Mouse (Mus musculus) lung, embryonic 15.5 days (tissue): ENCODE measurements around the gene Ddx20. TPM values are rescaled to one million over a fixed set of nuclear protein-coding genes. Genes with fewer than 3 reads are reported as not detected.

ENCODE experiments used
- ATAC-seq: fragments of 200-750 bp; cut with Nextera tagmentation; 2 replicates; pipeline ENCODE4 v1.8.0; 2017; ENCODE audit warnings: moderate number of reproducible peaks, borderline replicate concordance; ENCODE audit not compliant: low FRiP score, low TSS enrichment; ENCODE audit errors: extremely low read depth
- H3K27ac ChIP-seq: fragments of 300-500 bp; sonication (generic); 2 replicates; pipeline ENCODE4 v1.5.1; 2015; ENCODE audit warnings: moderate library complexity, mild to moderate bottlenecking, inconsistent platforms
- H3K27me3 ChIP-seq: fragments of 300-500 bp; sonication (generic); 2 replicates; pipeline ENCODE4 v1.6.1; 2015; ENCODE audit warnings: inconsistent platforms
- H3K36me3 ChIP-seq: fragments of 300-500 bp; sonication (generic); 2 replicates; pipeline ENCODE4 v1.6.1; 2015; ENCODE audit warnings: inconsistent platforms
- H3K4me1 ChIP-seq: fragments of 300-500 bp; sonication (generic); 2 replicates; pipeline ENCODE4 v1.6.1; 2015; ENCODE audit warnings: inconsistent platforms
- H3K4me2 ChIP-seq: fragments of 300-500 bp; sonication (generic); 2 replicates; pipeline ENCODE4 v1.6.1; 2015; ENCODE audit warnings: inconsistent platforms, mild to moderate bottlenecking, moderate library complexity
- H3K4me3 ChIP-seq: fragments of 300-500 bp; sonication (generic); 2 replicates; pipeline ENCODE4 v1.5.1; 2015; ENCODE audit warnings: mild to moderate bottlenecking, inconsistent platforms
- H3K9ac ChIP-seq: fragments of 300-500 bp; sonication (generic); 2 replicates; pipeline ENCODE4 v1.6.1; 2015; ENCODE audit warnings: inconsistent platforms
- H3K9me3 ChIP-seq: fragments of 300-500 bp; sonication (generic); 2 replicates; pipeline ENCODE4 v1.6.1; 2016; ENCODE audit warnings: inconsistent platforms
- whole genome bisulfite sequencing: fragments of 180-500 bp; shearing (Covaris S2); methylation state at CpG from one replicate; pipeline ENCODE4 v1.1.7; 2015; 5-methylcytosine and 5-hydroxymethylcytosine counted together
- polyA plus RNA-seq: library from polyadenylated mRNA; unstranded; fragments of >200 nt; fragmentation: Nextera tagmentation; extraction: Ambion mirVana; gene quantifications from 2 replicates; pipeline ENCODE4 v1.2.1, GENCODE M21; 2015

The Ddx20 gene
- polyA plus RNA-seq, 1 experiment from 2014 or later = 40.8 TPM

- Histone ChIP-seq H3K9me3 (no peaks in the 10 kb centered on the region), H3K27me3 (no peaks in the 10 kb centered on the region), H3K9ac (no peak overlapping the region), H3K36me3 (0 out of 2 replicates have a peak, but pooled peaks cover 4% of the 10 kb centered on the region), H3K27ac (no peak overlapping the region), H3K4me3 (no peak overlapping the region), H3K4me1 (peaks cover 16% of the 10 kb centered on the region; the same call in 1 of the 2 replicates), H3K4me2 (no peak overlapping the region)
- no peak for ATAC-seq
- 68% methylated on average over 11 of the region's 11 CpGs for WGBS
These were observed 30.6 kb upstream of the Ddx20 start for GRCm38 (mm10) chr3:105717856-105718555.

- no peak for ATAC-seq
- 63% methylated on average over 18 of the region's 18 CpGs for WGBS
These were observed 29.1 kb upstream of the Ddx20 start for GRCm38 (mm10) chr3:105716353-105717000.

GRCm38 (mm10) chr3:105714820-105715167 is 27.4 kb upstream of the Ddx20 start:
- Histone ChIP-seq H3K4me2 (no peak overlapping the region), H3K9me3 (no peaks in the 10 kb centered on the region), H3K4me1 (peaks cover 27% of the 10 kb centered on the region), H3K9ac (no peak overlapping the region), H3K27me3 (no peaks in the 10 kb centered on the region), H3K36me3 (0 out of 2 replicates have a peak, but pooled peaks cover 4% of the 10 kb centered on the region), H3K4me3 (no peak overlapping the region), H3K27ac (no peak overlapping the region)
- no peak for ATAC-seq

More at GRCm38 (mm10) chr3:105716353-105717000, 29.1 kb upstream of the Ddx20 start:
- no peak overlapping the region for H3K9ac ChIP-seq
- 0 out of 2 replicates have a peak, but pooled peaks cover 4% of the 10 kb centered on the region for H3K36me3 ChIP-seq
- no peaks in the 10 kb centered on the region for H3K9me3 ChIP-seq
- peaks cover 16% of the 10 kb centered on the region; the same call in 1 of the 2 replicates for H3K4me1 ChIP-seq
- no peaks in the 10 kb centered on the region for H3K27me3 ChIP-seq
- no peak overlapping the region for H3K4me2 ChIP-seq
- H3K4me3 ChIP-seq = no peak overlapping the region
- H3K27ac ChIP-seq = no peak overlapping the region

- H3K27me3 ChIP-seq = no peaks in the 10 kb centered on the region
- no peak for ATAC-seq
- WGBS = 15% methylated on average over 8 of the region's 8 CpGs
- H3K27ac ChIP-seq = no peak overlapping the region
- 0 out of 2 replicates have a peak, but pooled peaks cover 4% of the 10 kb centered on the region for H3K36me3 ChIP-seq
- H3K4me1 ChIP-seq = peaks cover 30% of the 10 kb centered on the region
- no peak overlapping the region for H3K4me2 ChIP-seq
- H3K9ac ChIP-seq = no peak overlapping the region
- no peaks in the 10 kb centered on the region for H3K9me3 ChIP-seq
- H3K4me3 ChIP-seq = no peak overlapping the region
These were observed 26.9 kb upstream of the Ddx20 start for GRCm38 (mm10) chr3:105714091-105714819.

- Histone ChIP-seq H3K4me1 (peaks cover 38% of the 10 kb centered on the region), H3K9me3 (no peaks in the 10 kb centered on the region), H3K4me2 (no peak overlapping the region), H3K4me3 (no peak overlapping the region), H3K27me3 (no peaks in the 10 kb centered on the region), H3K27ac (no peak overlapping the region), H3K9ac (no peak overlapping the region), H3K36me3 (0 out of 2 replicates have a peak, but pooled peaks cover 4% of the 10 kb centered on the region)
- ATAC-seq = no peak
These were observed 25.5 kb upstream of the Ddx20 start for GRCm38 (mm10) chr3:105712827-105713226.

GRCm38 (mm10) chr3:105711741-105712140 is 24.4 kb upstream of the Ddx20 start:
- WGBS = 65% methylated on average over 7 of the region's 7 CpGs
- H3K9me3 ChIP-seq = no peaks in the 10 kb centered on the region
- ATAC-seq = no peak

GRCm38 (mm10) chr3:105710246-105710645 is 22.9 kb upstream of the Ddx20 start:
- H3K4me1 ChIP-seq = peaks cover 54% of the 10 kb centered on the region
- no peak overlapping the region for H3K4me2 ChIP-seq
- no peak overlapping the region for H3K4me3 ChIP-seq
- no peaks in the 10 kb centered on the region for H3K27me3 ChIP-seq
- 44% methylated on average over 6 of the region's 6 CpGs for whole genome bisulfite sequencing
- peak overlapping the region; percentile 49 for H3K27ac ChIP-seq
- peak; percentile 37; the same call in 1 of the 2 replicates for ATAC-seq
- H3K9me3 ChIP-seq = no peaks in the 10 kb centered on the region
- no peaks in the 10 kb centered on the region for H3K36me3 ChIP-seq
- H3K9ac ChIP-seq = no peak overlapping the region

More at GRCm38 (mm10) chr3:105711741-105712140, 24.4 kb upstream of the Ddx20 start:
- H3K4me3 ChIP-seq = no peak overlapping the region
- no peaks in the 10 kb centered on the region for H3K27me3 ChIP-seq
- H3K9ac ChIP-seq = no peak overlapping the region
- no peak overlapping the region for H3K27ac ChIP-seq
- peaks cover 49% of the 10 kb centered on the region for H3K4me1 ChIP-seq
- no peak overlapping the region for H3K4me2 ChIP-seq
- H3K36me3 ChIP-seq = no peaks in the 10 kb centered on the region

- H3K27me3 ChIP-seq = no peaks in the 10 kb centered on the region
- 21% methylated on average over 7 of the region's 7 CpGs for WGBS
- H3K9ac ChIP-seq = no peak overlapping the region
- no peak overlapping the region for H3K4me3 ChIP-seq
- H3K27ac ChIP-seq = peak overlapping the region; percentile 17; the same call in 1 of the 2 replicates
- peaks cover 57% of the 10 kb centered on the region for H3K4me1 ChIP-seq
- no peak overlapping the region for H3K4me2 ChIP-seq
- H3K36me3 ChIP-seq = no peaks in the 10 kb centered on the region
- no peak for ATAC-seq
- H3K9me3 ChIP-seq = no peaks in the 10 kb centered on the region
These were observed 20.2 kb upstream of the Ddx20 start for GRCm38 (mm10) chr3:105707590-105707989.

- H3K4me3 ChIP-seq = no peak overlapping the region; the same call in 1 of the 2 replicates
- no peaks in the 10 kb centered on the region for H3K36me3 ChIP-seq
- H3K9me3 ChIP-seq = no peaks in the 10 kb centered on the region
- H3K27ac ChIP-seq = peak overlapping the region; percentile 48
- H3K4me1 ChIP-seq = peaks cover 63% of the 10 kb centered on the region
- H3K27me3 ChIP-seq = no peaks in the 10 kb centered on the region
- ATAC-seq = no peak
- 31% methylated on average over 4 of the region's 4 CpGs for WGBS
- peak overlapping the region; percentile 98 for H3K4me2 ChIP-seq
- no peak overlapping the region for H3K9ac ChIP-seq
These were observed 19.1 kb upstream of the Ddx20 start for GRCm38 (mm10) chr3:105706366-105707020.

- H3K27ac ChIP-seq = no peak overlapping the region
- peaks cover 64% of the 10 kb centered on the region for H3K4me1 ChIP-seq
- H3K4me3 ChIP-seq = peak overlapping the region; percentile 57
- H3K9me3 ChIP-seq = no peaks in the 10 kb centered on the region
- 40% methylated on average over 3 of the region's 3 CpGs for WGBS
- no peaks in the 10 kb centered on the region for H3K27me3 ChIP-seq
- peak overlapping the region; percentile 98 for H3K4me2 ChIP-seq
- peak overlapping the region; percentile 60 for H3K9ac ChIP-seq
- no peaks in the 10 kb centered on the region for H3K36me3 ChIP-seq
- no peak for ATAC-seq
These were observed 18.2 kb upstream of the Ddx20 start for GRCm38 (mm10) chr3:105705561-105705960.

GRCm38 (mm10) chr3:105705061-105705549 is 17.7 kb upstream of the Ddx20 start:
- peak overlapping the region; percentile 57 for H3K4me3 ChIP-seq
- peak; percentile 23 for ATAC-seq
- 1% methylated on average over 28 of the region's 28 CpGs for WGBS
- H3K9ac ChIP-seq = peak overlapping the region; percentile 60
- no peaks in the 10 kb centered on the region for H3K36me3 ChIP-seq
- H3K27me3 ChIP-seq = no peaks in the 10 kb centered on the region
- peaks cover 60% of the 10 kb centered on the region for H3K4me1 ChIP-seq
- H3K9me3 ChIP-seq = no peaks in the 10 kb centered on the region
- peak overlapping the region; percentile 67; the same call in 1 of the 2 replicates for H3K27ac ChIP-seq
- peak overlapping the region; percentile 98 for H3K4me2 ChIP-seq
